Mouse (Mus musculus) cerebellum, adult 2 months (tissue): ENCODE data around the gene Gramd2.

Experiments used
- CTCF ChIP-seq: fragments of 200-500 bp; IDR thresholded peaks from 2 replicates; pipeline ENCODE4 v1.5.1; 2011; ENCODE audit warnings: low read depth, mild to moderate bottlenecking, control low read depth, low read length, moderate library complexity, borderline replicate concordance; ENCODE audit not compliant: insufficient read depth
- POLR2A ChIP-seq: fragments of 200-500 bp; IDR thresholded peaks from 2 replicates; pipeline ENCODE4 v1.6.1; 2011; ENCODE audit warnings: low read length, control low read depth, borderline replicate concordance; ENCODE audit not compliant: insufficient read depth

DNA sequence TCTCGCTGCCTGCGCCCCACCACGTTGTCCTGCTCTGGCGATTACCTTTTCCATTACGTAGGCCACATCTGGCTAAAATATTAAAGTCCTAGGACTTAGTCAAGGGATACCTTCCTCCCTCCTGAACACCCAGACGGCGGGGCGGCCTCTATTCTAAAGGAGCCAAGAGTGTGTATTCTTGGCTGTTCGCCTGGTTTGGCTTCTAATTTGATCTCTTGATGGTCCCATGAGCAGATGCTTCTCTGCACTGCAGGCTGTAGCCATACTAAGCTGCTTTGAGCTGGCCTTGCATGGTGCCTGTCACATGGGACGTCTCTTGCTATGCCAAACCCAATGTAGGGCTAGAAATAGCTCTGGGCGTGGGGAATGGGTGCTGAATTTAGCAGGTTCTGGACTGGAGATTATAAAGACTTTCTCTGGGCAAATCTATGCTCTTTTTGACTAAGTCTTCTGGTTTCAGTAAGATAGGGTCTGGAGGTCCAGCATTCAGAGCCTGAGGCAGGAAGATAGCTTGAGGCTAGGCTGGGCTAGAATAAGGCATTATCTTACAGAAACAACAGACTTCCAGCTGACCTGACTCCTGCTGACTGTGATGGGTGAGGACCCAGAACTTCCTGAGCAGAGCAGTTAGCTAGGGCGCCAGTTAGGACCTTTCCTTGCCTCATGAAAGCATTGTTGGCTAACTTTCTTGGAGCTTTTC lies 7.6 kb upstream of the Gramd2 start:
- no peak for TF ChIP-seq CTCF
- no peak for TF ChIP-seq POLR2A
